Mouse (Mus musculus): ENCODE data around the gene Creb3l2. TPM values are rescaled to one million over a fixed set of nuclear protein-coding genes. Genes with fewer than 3 reads are reported as not detected.

Creb3l2 gene
- total RNA-seq, 2 experiments from 2014 or later: 14.1 to 16.9 TPM

DNA sequence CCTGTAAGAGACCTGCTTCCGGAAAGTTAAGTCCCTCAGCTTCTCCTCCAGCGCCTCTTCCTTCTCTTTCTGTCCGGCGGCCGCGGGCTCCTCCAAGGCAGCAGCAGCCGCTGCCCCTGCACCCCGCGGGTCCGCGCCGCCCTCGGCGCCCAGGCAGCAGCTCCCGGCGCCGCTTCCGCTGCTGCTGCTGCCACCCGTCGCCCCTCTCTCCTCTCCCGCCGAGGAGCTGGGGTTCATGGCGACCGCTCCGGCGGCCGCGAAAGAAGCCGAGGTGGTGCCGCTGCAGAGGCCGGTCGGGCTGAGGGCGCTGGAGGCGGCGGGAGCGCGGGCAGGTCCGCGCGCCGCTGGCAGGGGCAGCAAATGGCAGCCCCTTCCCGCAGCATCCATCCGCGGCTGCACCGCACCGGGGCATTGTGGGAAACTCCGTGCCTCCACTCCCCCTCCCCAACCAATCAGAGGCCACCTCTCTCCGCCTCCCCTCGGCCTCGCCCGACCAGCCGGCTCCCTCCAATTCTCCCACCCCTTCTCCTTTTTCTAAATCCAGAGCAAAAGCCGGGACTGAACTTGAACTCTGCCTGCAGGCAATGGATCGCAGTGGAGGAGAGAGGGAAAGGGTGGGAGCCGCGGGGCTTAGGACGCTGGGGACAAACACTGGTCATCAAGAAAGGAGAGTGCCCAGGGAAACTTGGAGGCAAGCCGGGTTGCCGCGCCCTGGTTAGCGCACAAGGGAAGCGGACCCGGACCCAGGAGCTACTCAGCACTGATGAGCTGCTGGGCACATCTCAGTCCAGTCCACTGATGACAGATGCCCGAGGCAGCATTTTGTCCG is 142.2 kb downstream of the Creb3l2 start, which contains the start of gene Dgki:
TSS of gene Dgki (minus strand) at position 623 of the 829 bp plus-strand sequence.
- DNase-seq: peak; percentile 27
- intact Hi-C loops (cut with DNase I; ENCODE audit: low total_unique reads): no loop called here

DNA sequence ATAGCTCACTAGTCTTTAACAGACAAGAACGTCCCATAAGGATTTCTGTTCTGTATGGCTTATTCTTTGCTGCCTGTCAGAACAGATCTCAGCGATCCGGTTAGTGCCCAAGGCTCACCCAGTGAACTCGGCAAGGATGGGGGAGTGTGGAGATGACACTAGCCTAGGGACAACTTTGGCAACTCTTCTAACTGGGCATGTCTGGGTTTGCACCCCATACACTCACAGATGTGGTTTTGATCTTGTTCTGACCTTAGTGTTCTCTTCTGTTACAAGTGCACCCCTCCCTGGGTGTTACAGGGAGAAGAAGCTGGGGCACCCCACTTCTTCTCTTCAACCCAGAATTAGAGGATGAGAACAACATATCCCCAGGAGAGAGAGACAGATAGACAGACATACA is 143.0 kb downstream of the Creb3l2 start:
- no peak for DNase-seq
- intact Hi-C loops (cut with DNase I; ENCODE audit: low total_unique reads): no loop called here

DNA sequence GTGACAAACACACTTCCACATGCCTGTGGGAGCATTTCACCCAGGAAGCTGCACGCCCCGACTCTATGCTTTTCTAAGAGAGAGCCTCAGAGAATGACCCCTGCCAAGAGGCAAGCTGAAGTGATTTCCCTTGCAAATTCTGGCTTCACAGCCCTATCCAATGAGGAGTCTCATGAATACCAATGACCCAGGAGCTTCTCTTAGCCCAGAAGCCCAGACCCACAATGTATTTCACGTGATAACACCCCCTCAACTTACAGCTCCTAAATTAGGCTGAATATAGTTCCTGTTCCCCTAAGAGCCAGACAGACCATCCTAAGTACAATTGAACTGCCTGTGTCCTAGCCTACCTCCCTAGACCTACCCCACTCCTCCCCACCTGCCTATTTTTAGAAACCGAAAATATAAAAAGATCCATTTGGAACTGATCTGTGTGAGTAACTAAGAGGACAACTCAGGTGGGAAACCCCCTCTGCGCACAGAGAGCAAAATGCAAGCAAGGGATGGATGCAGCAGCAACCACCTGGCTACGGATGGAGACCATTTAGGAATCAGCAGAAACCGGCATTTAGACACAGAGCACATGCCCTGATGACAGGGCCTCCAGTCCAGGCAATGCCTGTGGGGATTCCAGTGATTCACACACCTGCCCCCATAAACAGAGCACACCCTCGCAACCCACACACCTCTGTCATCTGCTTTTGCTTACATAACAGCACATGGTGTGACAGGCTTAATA is 144.0 kb downstream of the Creb3l2 start:
- intact Hi-C loops (cut with DNase I; ENCODE audit: low total_unique reads): no loop called here
- DNase-seq: no peak

DNA sequence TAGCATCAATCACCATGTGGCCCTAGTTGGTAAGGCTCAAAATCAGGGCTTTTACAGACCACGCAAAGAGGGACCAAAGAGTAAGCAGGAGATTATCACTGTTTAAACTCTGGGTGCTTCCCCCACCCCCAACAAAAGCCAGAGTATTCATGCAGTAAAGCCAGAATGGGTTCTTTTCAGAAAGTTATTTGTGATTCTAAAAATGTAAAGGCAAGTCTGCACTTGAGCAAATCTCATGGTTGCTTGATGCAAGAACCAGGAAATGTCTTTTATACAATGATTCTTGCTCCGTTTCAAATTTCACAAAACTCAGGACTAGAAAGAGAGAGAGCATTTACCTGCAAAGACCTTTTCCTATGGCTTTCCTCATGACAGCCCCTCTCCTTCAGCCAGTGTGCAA is 149.9 kb downstream of the Creb3l2 start:
- intact Hi-C loops (cut with DNase I; ENCODE audit: low total_unique reads): no loop called here
- DNase-seq: no peak

DNA sequence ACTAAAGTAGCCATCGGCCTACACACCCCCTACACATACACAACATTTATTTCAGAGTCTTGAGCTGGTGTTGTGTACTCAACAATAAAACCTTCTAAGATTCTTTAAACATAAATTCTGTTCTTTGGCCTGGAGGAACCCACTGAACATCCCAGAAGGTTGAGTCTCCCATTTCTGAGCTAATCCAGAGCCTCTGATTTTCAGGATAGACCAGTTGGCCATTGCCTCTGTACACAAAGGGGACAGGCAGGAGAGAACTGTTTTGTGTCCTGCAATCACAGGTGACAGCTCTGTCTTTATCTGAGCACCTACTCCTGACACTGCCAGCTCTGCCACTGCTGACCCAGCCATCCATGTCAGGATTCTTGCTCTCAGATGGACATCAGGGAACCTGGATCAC is 150.8 kb downstream of the Creb3l2 start:
- intact Hi-C loops (cut with DNase I; ENCODE audit: low total_unique reads): no loop called here
- DNase-seq: no peak

DNA sequence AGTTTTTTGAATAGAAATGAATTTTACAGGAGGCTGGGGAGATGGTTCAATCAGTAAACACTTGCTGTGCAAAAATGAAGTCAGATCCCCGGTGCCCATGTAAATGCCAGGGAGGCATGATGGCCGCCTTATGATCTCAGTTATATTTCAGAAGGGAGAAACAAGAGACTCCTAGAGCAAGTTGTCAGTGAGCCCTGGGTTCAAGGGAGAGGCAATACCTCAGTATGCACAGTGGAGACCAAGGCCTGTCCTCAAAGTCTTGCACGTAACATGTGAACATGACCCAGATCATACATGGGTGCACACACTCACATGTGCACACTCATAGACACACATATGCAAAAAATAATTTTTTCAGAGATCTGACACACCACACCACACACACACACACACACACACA is 151.3 kb downstream of the Creb3l2 start:
- DNase-seq: no peak
- intact Hi-C loops (cut with DNase I; ENCODE audit: low total_unique reads): no loop called here

DNA sequence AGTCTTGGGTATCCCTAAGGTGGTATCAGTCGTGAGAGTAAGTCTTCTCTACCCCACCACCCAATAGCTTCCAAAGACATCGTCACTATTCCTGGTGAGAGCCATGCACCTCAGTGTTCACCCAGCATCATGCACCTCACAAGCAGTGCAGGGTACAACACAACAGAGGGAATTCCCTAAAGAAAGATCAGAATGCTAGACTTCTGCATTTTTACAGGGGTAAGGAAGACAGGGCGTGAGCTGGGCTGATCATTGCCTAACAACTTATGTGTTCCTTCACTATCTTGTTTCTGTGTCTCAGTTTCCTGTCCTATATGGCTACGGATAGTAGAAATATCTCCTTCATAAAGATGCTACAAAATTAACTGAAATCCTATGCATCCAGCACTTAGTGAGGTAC is 155.8 kb downstream of the Creb3l2 start:
- intact Hi-C loops (cut with DNase I; ENCODE audit: low total_unique reads): no loop called here

DNA sequence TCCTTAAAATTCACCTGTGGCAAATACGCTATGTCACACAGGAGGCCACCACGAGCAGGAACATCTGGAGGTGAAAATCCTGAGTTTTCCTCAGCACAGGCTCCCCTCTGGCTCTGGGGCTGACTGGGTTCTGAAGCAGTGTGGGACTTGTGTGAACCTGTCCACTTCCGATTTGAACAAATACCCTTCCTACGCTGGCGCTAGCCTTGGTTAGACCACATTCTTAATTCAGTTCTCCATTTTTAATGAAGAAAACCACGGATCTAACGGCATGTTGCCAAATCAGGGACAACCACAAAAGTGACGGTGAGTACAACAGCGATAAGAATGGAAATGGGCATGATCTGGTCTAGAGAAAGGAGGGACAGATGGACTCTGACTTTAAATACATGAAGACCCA is 157.1 kb downstream of the Creb3l2 start:
- intact Hi-C loops (cut with DNase I; ENCODE audit: low total_unique reads): no loop called here
- no peak for DNase-seq

More for the DNA sequence above, 155.8 kb downstream of the Creb3l2 start:
- DNase-seq: no peak

DNA sequence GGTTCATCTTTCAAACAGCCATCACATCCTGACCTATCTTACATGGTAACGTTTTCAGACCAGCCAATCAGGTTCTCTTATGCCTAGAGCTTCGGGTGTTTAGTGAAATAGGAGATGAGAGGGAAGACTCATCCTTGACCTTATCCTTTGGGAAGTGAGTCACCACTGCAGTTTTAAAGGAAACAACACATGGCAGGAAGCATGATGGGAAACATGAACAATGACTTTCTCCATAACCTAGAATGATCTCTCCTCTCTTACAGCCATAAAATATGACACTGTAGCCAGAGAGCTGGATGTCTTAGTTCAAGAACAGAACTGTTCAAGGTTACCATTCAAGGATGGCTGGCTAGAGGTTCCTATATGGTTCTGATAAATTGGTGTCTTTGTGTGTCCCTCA is 158.6 kb downstream of the Creb3l2 start:
- no peak for DNase-seq
- intact Hi-C loops (cut with DNase I; ENCODE audit: low total_unique reads): no loop called here

DNA sequence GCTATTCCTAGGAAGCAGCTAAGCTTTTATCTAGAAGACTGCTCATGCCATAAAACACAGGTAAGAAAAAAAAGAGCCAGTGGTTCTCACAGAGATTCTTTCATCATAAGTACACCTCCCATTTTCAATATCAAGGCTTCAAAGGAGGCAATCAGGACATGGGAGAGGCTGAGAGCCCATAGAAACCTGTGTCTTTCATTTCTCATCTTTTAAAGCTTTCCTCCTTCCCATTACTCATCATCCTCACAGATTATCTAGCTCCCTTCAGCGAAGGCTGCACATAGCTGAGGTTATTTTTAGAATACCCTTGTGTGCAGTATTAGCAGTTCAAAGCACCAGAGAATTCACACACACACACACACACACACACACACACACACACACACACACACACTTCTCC is 159.3 kb downstream of the Creb3l2 start:
- intact Hi-C loops (cut with DNase I; ENCODE audit: low total_unique reads): no loop called here
- DNase-seq: no peak

Other genes starting within 250 kb of the Creb3l2 start
- under 1 TPM; 0.41 to 0.55 TPM for gene Dgki, start 142.0 kb downstream of the Creb3l2 start, total RNA-seq (2021)
- not detected for gene Akr1d1, start 88.0 kb upstream of the Creb3l2 start, total RNA-seq (2021)

Data from gastrocnemius, postnatal 14 days (tissue).